Mouse (Mus musculus) heart, adult 2 months (tissue): Measurements from ENCODE around the gene Zfp30. TPM values are rescaled to one million over a fixed set of nuclear protein-coding genes. Genes with fewer than 3 reads are reported as not detected.

Experiments used
- DNase-seq, 2 experiments: peaks; one replicate each; pipeline ENCODE4 v3.0.0; 2021
- H3K27ac ChIP-seq: fragments of 200-600 bp; 2 replicates; pipeline ENCODE4 v1.8.1; 2022
- H3K27me3 ChIP-seq: fragments of 200-500 bp; 2 replicates; pipeline ENCODE4 v1.6.1; 2012; ENCODE audit warnings: mild to moderate bottlenecking, low read length, inconsistent platforms, mixed read lengths; ENCODE audit not compliant: control insufficient read depth, insufficient read depth
- H3K36me3 ChIP-seq: fragments of 200-500 bp; 2 replicates; pipeline ENCODE4 v1.6.1; 2012; ENCODE audit warnings: low read length, inconsistent platforms; ENCODE audit not compliant: control insufficient read depth, insufficient read depth
- H3K4me1 ChIP-seq: fragments of 200-500 bp; 2 replicates; pipeline ENCODE4 v1.6.1; 2011; ENCODE audit warnings: low read length; ENCODE audit not compliant: control insufficient read depth, insufficient read depth
- H3K4me3 ChIP-seq: fragments of 200-600 bp; 2 replicates; pipeline ENCODE4 v1.8.1; 2022
- H3K79me2 ChIP-seq: fragments of 200-500 bp; replicated peaks from 2 replicates; pipeline ENCODE4 v1.6.1; 2012; ENCODE audit warnings: mild to moderate bottlenecking, inconsistent platforms, low read length, moderate library complexity, mixed read lengths; ENCODE audit not compliant: control insufficient read depth, insufficient read depth
- H3K9ac ChIP-seq: fragments of 200-500 bp; 2 replicates; pipeline ENCODE4 v1.6.1; 2012; ENCODE audit warnings: low read depth, mild to moderate bottlenecking, control low read depth, inconsistent platforms, low read length, mixed read lengths
- CTCF ChIP-seq: fragments of 200-600 bp; IDR thresholded peaks from 2 replicates; pipeline ENCODE4 v1.8.1; 2022; ENCODE audit warnings: antibody characterized with exemption, mild to moderate bottlenecking, moderate library complexity
- EP300 ChIP-seq: fragments of 200-500 bp; IDR thresholded peaks from 2 replicates; pipeline ENCODE4 v1.6.1; 2011; ENCODE audit warnings: low read depth, low read length, control low read depth; ENCODE audit not compliant: insufficient read depth
- POLR2A ChIP-seq: fragments of 200-500 bp; IDR thresholded peaks from 2 replicates; pipeline ENCODE4 v1.6.1; 2011; ENCODE audit warnings: mild to moderate bottlenecking, low read depth, low read length, control low read depth; ENCODE audit not compliant: insufficient read depth
- WGBS: fragments of 180-500 bp; shearing (Covaris S2); methylation state at CpG from one replicate; pipeline ENCODE4 v1.1.7; 2018; 5-methylcytosine and 5-hydroxymethylcytosine counted together
- intact Hi-C: fragments of 180-260 bp; cut with DNase I; formaldehyde crosslinking; loops from one replicate; pipeline ENCODE4 v1.15.1; 2025
- microRNA-seq, 2 experiments: library from miRNA; unstranded; fragments of <30 nt; microRNA quantifications; one replicate each; pipeline ENCODE4 v1.2.0; 2021
- polyA plus RNA-seq: library from polyadenylated mRNA; depleted of rRNA; stranded (reverse); fragments of >200 nt; gene quantifications from 2 replicates; pipeline ENCODE4 v1.2.3, GENCODE M21; 2012; rRNA removed
- total RNA-seq, 2 experiments: library from RNA; stranded (reverse); gene quantifications; 2 replicates each; pipeline ENCODE4 v1.2.3; 2021

The Zfp30 gene
- total and polyA plus RNA-seq, 3 experiments = 3.2 to 5.6 (median 5.0) TPM

GRCm38 (mm10) chr7:29839256-29839655, 55.5 kb downstream of the Zfp30 start:
- DNase-seq = no peak
- TF ChIP-seq POLR2A (no peak), EP300 (no peak), CTCF (no peak)
- intact Hi-C loops = no loop called here
- Histone ChIP-seq H3K27ac (no peak overlapping the region), H3K9ac (no peak overlapping the region), H3K4me1 (no peaks in the 10 kb centered on the region), H3K4me3 (no peak overlapping the region), H3K79me2 (no peaks in the 10 kb centered on the region), H3K27me3 (no peaks in the 10 kb centered on the region), H3K36me3 (no peaks in the 10 kb centered on the region)
- WGBS = 62% methylated on average over 3 of the region's 3 CpGs

- Histone ChIP-seq H3K4me3 (no peak overlapping the region), H3K36me3 (no peaks in the 10 kb centered on the region), H3K27ac (no peak overlapping the region), H3K27me3 (no peaks in the 10 kb centered on the region), H3K79me2 (no peaks in the 10 kb centered on the region), H3K9ac (no peak overlapping the region), H3K4me1 (no peaks in the 10 kb centered on the region)
- WGBS = 89% methylated on average over 1 of the region's 1 CpGs
- intact Hi-C loops = no loop called here
- DNase-seq = no peak
- no peak for TF ChIP-seq CTCF
- TF ChIP-seq EP300 = no peak
- no peak for TF ChIP-seq POLR2A
Observed at GRCm38 (mm10) chr7:29842105-29842504, 58.3 kb downstream of the Zfp30 start.

Small RNAs within 50 kb of the gene (microRNA-seq; reads per million reads assigned to microRNA genes)
- 5.8 to 10.1 reads per million in 2 experiments for gene Mir1964

Other genes with a start within 250 kb of the Zfp30 start
- not detected for gene Catsperg2, start 57.0 kb upstream of the Zfp30 start, total RNA-seq
- 0.03 and 0.37 TPM in 2 replicates for gene Catsperg2, start 57.0 kb upstream of the Zfp30 start, polyA plus RNA-seq
- 10 to 100 TPM; 10.2 to 10.4 TPM for gene Zfp84, start 15.4 kb upstream of the Zfp30 start, total RNA-seq
- gene Zfp84, start 15.4 kb upstream of the Zfp30 start, polyA plus RNA-seq = 3.7 and 7.1 TPM in 2 replicates
- 10 to 100 TPM; 10.1 to 10.8 TPM for gene Zfp790, start 32.1 kb downstream of the Zfp30 start, total RNA-seq
- gene Zfp790, start 32.1 kb downstream of the Zfp30 start, polyA plus RNA-seq = 3.1 and 5.7 TPM in 2 replicates
- under 1 TPM; 0.44 to 0.77 TPM for gene Zfp940, start 69.7 kb downstream of the Zfp30 start, total RNA-seq
- gene Zfp940, start 69.7 kb downstream of the Zfp30 start, polyA plus RNA-seq = 0.12 and 0.29 TPM in 2 replicates
- gene Zfp420, start 76.0 kb downstream of the Zfp30 start, total RNA-seq = 1 to 10 TPM; 3.8 to 4.5 TPM
- gene Zfp420, start 76.0 kb downstream of the Zfp30 start, polyA plus RNA-seq = 1.1 and 1.4 TPM in 2 replicates
- 1 to 10 TPM; 7.3 to 8.4 TPM for gene Zfp27, start 122.6 kb downstream of the Zfp30 start, total RNA-seq
- gene Zfp27, start 122.6 kb downstream of the Zfp30 start, polyA plus RNA-seq = 3.6 and 6.4 TPM in 2 replicates
- gene Zfp383, start 124.2 kb downstream of the Zfp30 start, total RNA-seq = 1 to 10 TPM; 5.5 to 6.3 TPM
- 2.4 and 5.0 TPM in 2 replicates for gene Zfp383, start 124.2 kb downstream of the Zfp30 start, polyA plus RNA-seq
- gene Zfp74, start 170.1 kb downstream of the Zfp30 start, total RNA-seq = 1 to 10 TPM; 6.2 to 6.8 TPM
- gene Zfp74, start 170.1 kb downstream of the Zfp30 start, polyA plus RNA-seq = 2.5 and 5.9 TPM in 2 replicates
- 10 to 100 TPM; 19.6 to 28.1 TPM for gene Zfp568, start 200.0 kb downstream of the Zfp30 start, total RNA-seq
- 5.6 and 12.5 TPM in 2 replicates for gene Zfp568, start 200.0 kb downstream of the Zfp30 start, polyA plus RNA-seq